Mouse (Mus musculus): ENCODE measurements around the gene Bmpr2. TPM values are rescaled to one million over a fixed set of nuclear protein-coding genes. Genes with fewer than 3 reads are reported as not detected.
A peak's percentile ranks its signal among the peaks of the same experiment; 100 is the strongest.

Gene Bmpr2
- polyA plus RNA-seq, 1 experiment from 2014 or later: 6.7 TPM

DNA sequence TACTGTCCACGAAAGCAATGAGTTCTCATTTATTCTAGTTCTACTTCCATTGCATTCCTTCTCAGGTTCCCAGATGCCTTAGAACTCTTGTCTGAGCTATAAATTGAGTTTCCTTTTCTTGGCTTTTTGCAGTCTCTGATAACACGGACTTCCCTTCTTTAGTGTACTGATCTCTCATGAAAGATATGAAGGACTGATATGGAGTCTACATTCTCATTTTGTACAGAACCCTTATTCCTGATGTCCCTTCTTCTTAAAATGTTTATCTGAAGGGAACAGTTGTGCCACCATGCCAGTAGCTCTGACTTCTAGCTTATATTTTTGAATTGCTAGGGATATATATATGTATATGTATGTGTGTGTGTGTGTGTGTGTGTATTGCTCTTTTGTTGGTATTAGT is 46.7 kb downstream of the Bmpr2 start:
- Histone ChIP-seq H3K27ac (no peak overlapping the region), H3K4me3 (replicated peaks) (no peak overlapping the region), H3K4me2 (replicated peaks) (no peak overlapping the region), H3K9me3 (no peaks in the 10 kb centered on the region), H3K36me3 (no peaks in the 10 kb centered on the region), H3K27me3 (replicated peaks) (no peaks in the 10 kb centered on the region), H3K9ac (no peak overlapping the region), H3K4me1 (replicated peaks) (no peaks in the 10 kb centered on the region)
- WGBS: 72% methylated on average over 2 of the region's 2 CpGs
- no peak for ATAC-seq

DNA sequence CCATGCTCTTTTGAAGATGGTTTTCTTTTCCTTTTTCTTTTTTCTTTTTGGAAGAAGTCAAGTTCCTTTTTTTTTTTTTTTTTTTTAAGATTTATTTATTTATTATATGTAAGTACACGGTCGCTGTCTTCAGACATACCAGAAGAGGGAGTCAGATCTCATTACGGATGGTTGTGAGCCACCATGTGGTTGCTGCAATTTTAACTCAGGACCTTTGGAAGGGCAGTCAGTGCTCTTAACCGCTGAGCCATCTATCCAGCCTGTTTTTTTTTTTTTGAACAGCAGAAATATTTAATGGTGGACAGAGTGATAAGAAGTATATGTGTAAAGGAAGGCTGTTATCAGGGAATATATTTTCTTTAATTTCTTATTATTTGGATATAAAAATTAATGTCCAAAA is 49.6 kb downstream of the Bmpr2 start:
- H3K36me3 ChIP-seq: peaks cover 16% of the 10 kb centered on the region
- no peak overlapping the region for H3K4me3 ChIP-seq (replicated peaks)
- H3K9me3 ChIP-seq: no peaks in the 10 kb centered on the region
- no peak overlapping the region for H3K27ac ChIP-seq
- H3K9ac ChIP-seq: no peak overlapping the region
- 72% methylated on average over 4 of the region's 4 CpGs for WGBS
- H3K27me3 ChIP-seq (replicated peaks): no peaks in the 10 kb centered on the region
- no peak for ATAC-seq
- no peak overlapping the region for H3K4me2 ChIP-seq (replicated peaks)
- H3K4me1 ChIP-seq (replicated peaks): no peaks in the 10 kb centered on the region

DNA sequence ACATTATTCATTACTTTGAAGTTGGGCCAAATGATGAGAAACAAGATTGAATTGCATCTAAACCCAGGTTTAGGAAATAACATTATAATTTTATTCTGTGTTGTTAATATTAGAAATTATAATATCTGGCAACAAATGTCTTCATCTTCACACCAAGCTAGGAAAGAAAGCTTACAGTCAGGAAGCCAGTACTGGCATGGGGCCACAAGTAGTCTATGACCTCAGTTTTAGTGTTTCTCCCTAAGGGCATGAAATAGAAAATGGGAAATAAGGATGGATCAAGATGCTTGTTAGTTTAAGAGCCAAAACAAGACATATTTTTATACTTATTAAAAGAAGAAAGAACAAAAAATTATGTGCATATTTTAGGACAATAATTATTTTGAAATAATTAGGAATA is 62.2 kb downstream of the Bmpr2 start:
- Histone ChIP-seq H3K9me3 (no peaks in the 10 kb centered on the region), H3K4me2 (replicated peaks) (no peak overlapping the region), H3K27me3 (replicated peaks) (no peaks in the 10 kb centered on the region), H3K4me3 (replicated peaks) (no peak overlapping the region), H3K4me1 (replicated peaks) (no peaks in the 10 kb centered on the region), H3K9ac (no peak overlapping the region), H3K36me3 (no peaks in the 10 kb centered on the region), H3K27ac (no peak overlapping the region)
- no peak for ATAC-seq

DNA sequence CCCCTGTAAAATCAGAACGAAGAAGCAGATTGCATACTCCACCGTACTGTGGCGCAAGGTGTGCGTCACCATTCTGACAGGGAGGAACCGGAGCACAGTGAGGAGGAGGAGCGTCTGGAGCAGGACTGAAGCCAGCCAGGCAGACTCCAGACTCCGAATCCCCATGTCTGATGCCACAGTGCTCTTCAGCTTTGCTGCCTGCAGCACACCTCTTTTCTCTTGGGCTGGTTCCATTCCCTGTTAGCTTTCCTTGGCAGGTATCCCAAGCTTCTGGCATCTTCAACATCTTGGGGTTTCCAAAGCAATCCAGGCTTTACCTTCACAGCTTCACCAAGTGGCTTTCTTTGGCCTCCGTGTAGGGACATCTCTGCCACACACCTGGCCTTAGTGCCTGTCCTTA is 63.4 kb downstream of the Bmpr2 start:
- Histone ChIP-seq H3K4me3 (replicated peaks) (no peak overlapping the region), H3K4me2 (replicated peaks) (no peak overlapping the region), H3K27ac (no peak overlapping the region), H3K36me3 (no peaks in the 10 kb centered on the region), H3K27me3 (replicated peaks) (no peaks in the 10 kb centered on the region), H3K9ac (no peak overlapping the region), H3K4me1 (replicated peaks) (no peaks in the 10 kb centered on the region), H3K9me3 (no peaks in the 10 kb centered on the region)
- ATAC-seq: no peak
- 79% methylated on average over 8 of the region's 8 CpGs for WGBS

DNA sequence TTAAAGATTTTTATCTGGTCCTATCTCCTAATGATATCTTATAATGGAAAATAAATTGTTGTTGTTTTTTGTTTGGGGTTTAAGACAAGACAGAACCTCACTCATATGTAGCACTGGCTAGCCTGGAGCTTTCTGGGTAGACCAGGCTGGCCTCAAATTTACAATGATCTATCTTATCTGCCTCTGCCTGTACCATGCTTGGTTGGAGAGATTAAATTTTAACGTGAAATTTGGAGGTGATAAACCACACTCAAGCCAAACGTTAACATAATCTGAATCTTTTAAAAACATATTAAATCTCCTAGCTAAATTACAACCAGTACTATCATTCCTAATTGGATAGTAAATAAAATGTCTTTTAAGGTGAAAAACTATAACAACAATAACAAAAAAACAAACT is 66.2 kb downstream of the Bmpr2 start:
- WGBS: 66% methylated on average over 2 of the region's 2 CpGs
- no peak overlapping the region for H3K9ac ChIP-seq
- H3K9me3 ChIP-seq: no peaks in the 10 kb centered on the region

DNA sequence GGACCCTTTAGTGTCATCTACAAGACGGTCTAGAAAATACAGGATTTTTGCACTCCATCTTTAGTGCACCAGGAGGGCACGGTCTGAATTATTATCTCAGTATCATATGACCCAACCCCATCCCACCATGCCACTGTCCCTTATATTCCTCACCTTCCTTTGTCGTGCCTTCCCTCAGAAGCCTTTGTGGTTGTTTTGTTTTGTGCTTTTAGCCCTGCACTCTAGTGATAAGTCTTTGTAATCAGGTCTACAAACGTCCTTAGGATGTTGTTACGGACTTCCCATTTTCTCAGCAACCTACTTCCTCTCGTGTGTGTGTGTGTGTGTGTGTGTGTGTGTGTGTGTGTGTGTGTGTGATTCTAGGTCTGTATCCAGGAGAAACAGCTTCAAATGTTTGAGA is 67.0 kb downstream of the Bmpr2 start:
- no peaks in the 10 kb centered on the region for H3K9me3 ChIP-seq
- H3K9ac ChIP-seq: no peak overlapping the region
- no peaks in the 10 kb centered on the region for H3K36me3 ChIP-seq
- no peak overlapping the region for H3K4me3 ChIP-seq (replicated peaks)
- no peaks in the 10 kb centered on the region for H3K27me3 ChIP-seq (replicated peaks)
- H3K4me2 ChIP-seq (replicated peaks): no peak overlapping the region
- no peak for ATAC-seq
- whole genome bisulfite sequencing: 74% methylated on average over 6 of the region's 6 CpGs
- 0 out of 2 replicates have a peak, but pooled peaks cover 3% of the 10 kb centered on the region for H3K4me1 ChIP-seq (replicated peaks)
- no peak overlapping the region for H3K27ac ChIP-seq

More for the DNA sequence above, 66.2 kb downstream of the Bmpr2 start:
- Histone ChIP-seq H3K4me1 (replicated peaks) (0 out of 2 replicates have a peak, but pooled peaks cover 3% of the 10 kb centered on the region), H3K4me3 (replicated peaks) (no peak overlapping the region), H3K27ac (no peak overlapping the region), H3K4me2 (replicated peaks) (no peak overlapping the region), H3K36me3 (no peaks in the 10 kb centered on the region), H3K27me3 (replicated peaks) (no peaks in the 10 kb centered on the region)
- no peak for ATAC-seq

DNA sequence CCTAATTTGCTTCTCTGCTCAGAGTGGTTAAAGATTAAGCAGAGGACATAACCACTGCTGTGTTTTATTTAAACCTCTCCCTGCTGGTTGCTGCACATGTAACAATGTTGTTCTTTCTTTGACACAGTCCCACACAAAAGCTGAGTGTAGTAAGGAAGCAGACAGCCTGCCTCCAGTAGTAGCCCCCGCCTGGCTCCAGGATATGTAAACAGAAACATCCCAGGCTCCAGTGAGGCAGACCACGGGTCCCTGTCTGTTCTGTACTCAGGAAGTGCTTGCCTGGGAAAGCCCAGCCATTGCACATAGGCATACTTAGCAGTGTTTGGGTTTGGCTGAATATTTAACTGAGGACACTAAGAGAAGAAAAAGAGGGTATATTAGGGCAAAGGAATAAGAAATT is 70.5 kb downstream of the Bmpr2 start:
- Histone ChIP-seq H3K4me3 (replicated peaks) (no peak overlapping the region), H3K36me3 (no peaks in the 10 kb centered on the region), H3K27me3 (replicated peaks) (no peaks in the 10 kb centered on the region), H3K9ac (no peak overlapping the region), H3K4me2 (replicated peaks) (no peak overlapping the region), H3K9me3 (no peaks in the 10 kb centered on the region), H3K27ac (peak overlapping the region; percentile 57; the same call in 1 of the 2 replicates), H3K4me1 (replicated peaks) (0 out of 2 replicates have a peak, but pooled peaks cover 3% of the 10 kb centered on the region)
- WGBS: 2% methylated on average over 2 of the region's 2 CpGs
- peak; percentile 88 for ATAC-seq

DNA sequence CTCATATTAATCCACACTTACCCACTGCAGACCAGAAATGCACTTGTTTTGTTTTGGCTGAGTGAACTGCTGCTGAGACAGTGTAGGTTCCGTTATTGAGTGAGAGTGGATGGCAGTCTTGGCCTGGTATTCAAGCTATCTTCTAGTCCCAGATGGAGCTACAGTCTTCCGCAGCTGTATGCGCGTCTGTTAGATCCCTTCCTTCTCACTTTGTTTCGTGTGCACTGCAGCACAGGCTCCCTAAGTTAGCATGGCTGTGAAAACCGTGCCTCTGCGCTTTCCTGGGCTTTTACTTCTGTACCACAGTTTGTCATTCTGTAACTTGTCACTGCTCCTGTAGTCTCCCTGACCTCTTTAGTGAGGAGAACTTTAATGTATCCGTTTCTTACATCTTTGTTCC is 85.1 kb downstream of the Bmpr2 start:
- ATAC-seq: no peak
- WGBS: 85% methylated on average over 8 of the region's 8 CpGs
- no peaks in the 10 kb centered on the region for H3K36me3 ChIP-seq
- no peaks in the 10 kb centered on the region for H3K4me1 ChIP-seq (replicated peaks)
- H3K27ac ChIP-seq: no peak overlapping the region
- H3K4me2 ChIP-seq (replicated peaks): no peak overlapping the region
- no peaks in the 10 kb centered on the region for H3K9me3 ChIP-seq
- H3K27me3 ChIP-seq (replicated peaks): no peaks in the 10 kb centered on the region
- no peak overlapping the region for H3K9ac ChIP-seq
- H3K4me3 ChIP-seq (replicated peaks): no peak overlapping the region

DNA sequence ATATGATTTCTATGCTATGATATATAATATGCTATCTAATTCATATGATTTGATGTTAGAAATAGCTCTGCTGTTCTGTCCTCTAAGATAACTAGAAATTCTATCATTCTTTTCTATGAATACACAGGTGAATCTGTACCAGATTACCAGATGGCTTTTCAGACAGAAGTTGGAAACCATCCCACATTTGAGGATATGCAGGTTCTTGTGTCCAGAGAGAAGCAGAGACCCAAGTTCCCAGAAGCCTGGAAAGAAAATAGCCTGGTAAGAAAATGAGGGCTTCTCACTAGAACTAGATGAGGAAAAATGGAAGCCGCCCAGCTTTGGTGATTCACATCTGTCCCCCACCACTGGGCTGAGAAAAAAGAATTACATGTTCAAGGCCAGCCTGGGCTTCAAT is 95.8 kb downstream of the Bmpr2 start:
- no peak for ATAC-seq
- WGBS: 94% methylated on average over 1 of the region's 1 CpGs
- H3K36me3 ChIP-seq: peaks cover 6% of the 10 kb centered on the region
- no peaks in the 10 kb centered on the region for H3K9me3 ChIP-seq
- no peaks in the 10 kb centered on the region for H3K4me1 ChIP-seq (replicated peaks)
- H3K27me3 ChIP-seq (replicated peaks): no peaks in the 10 kb centered on the region
- H3K9ac ChIP-seq: no peak overlapping the region
- H3K4me2 ChIP-seq (replicated peaks): no peak overlapping the region
- H3K4me3 ChIP-seq (replicated peaks): no peak overlapping the region
- H3K27ac ChIP-seq: no peak overlapping the region

DNA sequence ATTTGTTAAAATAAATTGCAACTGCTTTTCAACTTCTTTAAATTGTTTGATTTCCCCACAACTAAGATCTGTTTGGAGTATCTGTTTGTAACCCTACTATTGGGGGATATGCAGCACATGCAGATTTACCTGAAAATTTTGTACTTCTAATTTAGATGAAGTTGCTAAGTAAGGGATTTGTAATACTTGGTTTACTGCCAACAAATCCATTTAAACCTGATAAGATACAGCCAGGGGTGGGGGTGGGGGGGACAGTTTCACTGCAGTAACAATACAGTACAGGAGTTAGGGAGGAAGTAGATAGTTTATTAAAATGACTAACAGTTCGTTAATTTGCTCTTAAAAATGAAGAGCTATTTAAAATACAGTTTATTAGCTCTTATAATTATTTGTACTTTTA is 98.9 kb downstream of the Bmpr2 start:
- Histone ChIP-seq H3K27ac (no peak overlapping the region), H3K4me3 (replicated peaks) (no peak overlapping the region), H3K9ac (no peak overlapping the region), H3K9me3 (no peaks in the 10 kb centered on the region), H3K36me3 (peaks cover 6% of the 10 kb centered on the region), H3K27me3 (replicated peaks) (no peaks in the 10 kb centered on the region), H3K4me2 (replicated peaks) (no peak overlapping the region), H3K4me1 (replicated peaks) (no peaks in the 10 kb centered on the region)
- no peak for ATAC-seq
- 79% methylated on average over 1 of the region's 1 CpGs for WGBS

DNA sequence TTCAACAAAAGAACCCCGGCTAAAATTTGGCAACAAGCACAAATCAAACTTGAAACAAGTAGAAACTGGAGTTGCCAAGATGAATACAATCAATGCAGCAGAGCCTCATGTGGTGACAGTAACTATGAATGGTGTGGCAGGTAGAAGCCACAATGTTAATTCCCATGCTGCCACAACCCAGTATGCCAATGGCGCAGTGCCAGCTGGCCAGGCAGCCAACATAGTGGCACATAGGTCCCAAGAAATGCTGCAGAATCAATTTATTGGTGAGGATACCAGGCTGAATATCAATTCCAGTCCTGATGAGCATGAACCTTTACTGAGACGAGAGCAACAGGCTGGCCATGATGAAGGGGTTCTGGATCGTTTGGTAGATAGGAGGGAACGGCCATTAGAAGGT is 104.8 kb downstream of the Bmpr2 start:
- H3K27me3 ChIP-seq (replicated peaks): no peaks in the 10 kb centered on the region
- no peak for ATAC-seq
- H3K9ac ChIP-seq: no peak overlapping the region
- no peak overlapping the region for H3K27ac ChIP-seq
- H3K4me1 ChIP-seq (replicated peaks): no peaks in the 10 kb centered on the region
- H3K4me3 ChIP-seq (replicated peaks): no peak overlapping the region
- peaks cover 9% of the 10 kb centered on the region; the same call in 1 of the 2 replicates for H3K36me3 ChIP-seq
- no peaks in the 10 kb centered on the region for H3K9me3 ChIP-seq
- WGBS: 91% methylated on average over 5 of the region's 5 CpGs
- no peak overlapping the region for H3K4me2 ChIP-seq (replicated peaks)

DNA sequence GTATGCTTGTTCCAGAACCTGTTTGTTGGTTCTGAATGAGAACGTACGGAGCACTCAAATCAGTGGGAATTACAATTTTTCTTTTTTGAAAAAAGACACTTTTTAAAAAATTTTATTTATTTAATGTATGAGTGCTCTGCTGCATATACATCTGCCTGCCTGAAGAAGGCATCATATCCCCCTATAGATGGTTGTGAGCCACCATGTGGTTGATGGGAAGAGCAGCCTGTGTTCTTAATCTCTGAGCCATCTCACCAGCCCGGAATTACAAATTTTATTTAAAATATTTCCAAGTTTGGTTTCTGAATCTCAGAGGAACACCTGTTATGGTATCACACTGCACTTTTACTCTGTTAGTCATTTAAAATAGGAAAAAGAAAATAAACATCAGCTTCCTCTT is 110.8 kb downstream of the Bmpr2 start:
- H3K4me3 ChIP-seq (replicated peaks): no peak overlapping the region
- no peak for ATAC-seq
- H3K36me3 ChIP-seq: no peaks in the 10 kb centered on the region
- no peaks in the 10 kb centered on the region for H3K9me3 ChIP-seq
- H3K9ac ChIP-seq: no peak overlapping the region
- H3K27me3 ChIP-seq (replicated peaks): no peaks in the 10 kb centered on the region
- H3K27ac ChIP-seq: no peak overlapping the region
- no peaks in the 10 kb centered on the region for H3K4me1 ChIP-seq (replicated peaks)
- WGBS: 88% methylated on average over 3 of the region's 3 CpGs
- no peak overlapping the region for H3K4me2 ChIP-seq (replicated peaks)

DNA sequence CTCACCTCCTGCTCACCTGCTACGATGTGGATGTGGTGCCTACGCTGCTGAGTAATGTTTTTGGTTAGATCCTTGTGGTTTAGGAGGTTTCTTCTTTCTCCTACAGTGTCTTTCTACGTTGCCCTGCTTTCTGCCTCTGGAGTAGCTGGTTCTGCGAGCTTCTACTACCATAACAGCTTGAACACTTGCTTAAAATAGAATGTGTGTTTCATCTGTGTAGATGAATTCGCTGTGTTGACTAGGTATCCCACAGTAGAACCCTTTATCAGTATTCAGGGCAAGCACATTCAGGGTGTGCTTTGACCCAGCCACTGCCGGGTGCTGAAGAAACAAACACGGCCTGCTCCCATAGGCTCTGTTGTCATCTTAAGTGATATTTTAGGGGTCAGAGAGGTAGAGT is 114.9 kb downstream of the Bmpr2 start:
- H3K36me3 ChIP-seq: peaks cover 4% of the 10 kb centered on the region; the same call in 1 of the 2 replicates
- H3K4me2 ChIP-seq (replicated peaks): no peak overlapping the region
- no peaks in the 10 kb centered on the region for H3K27me3 ChIP-seq (replicated peaks)
- no peaks in the 10 kb centered on the region for H3K9me3 ChIP-seq
- WGBS: 91% methylated on average over 7 of the region's 7 CpGs
- no peak for ATAC-seq
- no peak overlapping the region for H3K27ac ChIP-seq
- H3K4me3 ChIP-seq (replicated peaks): no peak overlapping the region
- no peaks in the 10 kb centered on the region for H3K4me1 ChIP-seq (replicated peaks)
- H3K9ac ChIP-seq: no peak overlapping the region
